Mouse (Mus musculus): Measurements from ENCODE around the gene Rbpj.
"Not testable (repeated sequence)": the region's sequence is repeated elsewhere in the genome, so short reads cannot be mapped to it uniquely, and the experiment has no call there.

Rbpj gene

GRCm38 (mm10) chr5:53516482-53516881, 50.5 kb downstream of the Rbpj start:
- DNase-seq, result no peak

DNA sequence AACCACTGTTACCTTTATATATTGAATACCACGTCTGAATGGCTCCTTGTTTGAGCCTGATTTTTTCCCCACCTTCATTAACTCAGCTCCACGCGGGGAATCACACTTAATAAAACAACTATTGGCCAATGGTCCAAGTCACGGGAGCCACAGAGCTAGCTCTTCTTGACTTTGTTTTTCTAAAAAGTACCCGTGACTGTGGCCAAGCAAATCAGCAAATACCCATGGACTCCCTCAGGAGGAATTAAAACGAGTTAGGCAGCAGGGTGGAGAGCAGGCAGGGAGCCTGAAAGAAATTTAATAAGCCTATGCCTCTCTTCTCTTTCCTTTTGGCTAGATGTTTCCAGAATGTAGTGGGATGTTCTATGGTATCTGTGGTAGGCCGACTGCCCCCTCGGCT, 51.9 kb downstream of the Rbpj start:
- DNase-seq, result no peak

- DNase-seq, result no peak
Observed at GRCm38 (mm10) chr5:53519131-53519530, 53.2 kb downstream of the Rbpj start.

- DNase-seq, result no peak
Observed at GRCm38 (mm10) chr5:53519998-53520577, 54.1 kb downstream of the Rbpj start.

- peak; percentile 72 for DNase-seq
Observed at GRCm38 (mm10) chr5:53523046-53523445, 57.1 kb downstream of the Rbpj start.

DNA sequence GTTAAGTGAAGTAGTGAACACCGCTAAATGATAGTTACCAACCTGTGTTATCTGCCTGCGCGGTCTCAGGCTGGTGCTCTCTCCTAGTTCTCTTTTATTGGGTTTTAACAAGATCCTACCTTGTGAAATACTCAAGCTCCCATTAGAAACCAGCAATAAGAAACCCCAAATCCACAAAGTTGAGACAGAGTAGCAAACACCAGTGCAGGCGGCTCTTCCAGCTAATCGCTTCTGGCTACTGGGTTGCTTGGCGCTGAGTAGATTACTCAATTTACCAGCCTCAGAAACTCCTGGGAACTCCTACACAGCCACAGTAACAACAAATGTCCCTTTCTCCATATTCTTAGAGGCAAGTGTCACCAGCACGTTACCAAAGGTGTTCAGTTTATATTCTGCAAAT, 58.2 kb downstream of the Rbpj start:
- no peak for DNase-seq

- DNase-seq, result no peak
Observed at GRCm38 (mm10) chr5:53524831-53525230, 58.9 kb downstream of the Rbpj start.

DNA sequence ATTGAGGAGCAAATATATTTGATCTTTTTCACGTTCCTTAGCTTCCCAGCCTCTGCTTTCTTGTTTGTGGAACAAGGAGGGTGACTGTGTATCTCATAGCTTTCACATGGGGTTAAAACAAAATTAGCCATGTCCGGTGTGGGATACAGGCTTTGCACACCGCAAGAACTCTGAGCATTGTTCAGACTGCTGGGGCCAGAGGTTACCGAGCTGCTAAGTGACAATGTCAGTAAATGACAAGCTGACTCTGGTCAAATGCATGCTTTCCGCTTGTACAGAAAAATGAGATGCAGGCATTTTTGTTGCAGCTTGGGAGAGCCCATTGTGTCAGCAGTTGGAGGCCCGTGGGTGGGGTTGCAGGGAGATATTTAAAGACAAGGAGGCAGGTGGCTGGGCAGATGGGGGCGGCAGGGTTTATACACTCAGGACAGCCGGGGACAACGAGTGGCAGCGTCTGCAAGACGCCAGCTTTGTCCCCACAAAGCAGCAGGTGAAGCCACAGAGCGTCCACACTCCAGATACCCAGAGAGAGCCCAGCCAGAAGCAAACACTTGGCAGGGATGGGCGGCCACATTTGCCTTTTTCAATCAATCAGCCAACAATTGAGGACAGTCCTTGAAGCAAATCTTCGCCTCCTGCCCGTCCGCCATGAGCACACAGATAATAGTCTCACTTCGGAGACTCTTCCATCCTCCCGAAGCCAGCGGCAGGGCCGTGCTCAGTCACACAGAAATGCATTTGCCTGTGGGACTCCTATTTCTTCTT, 59.5 kb downstream of the Rbpj start:
- no peak for DNase-seq

DNA sequence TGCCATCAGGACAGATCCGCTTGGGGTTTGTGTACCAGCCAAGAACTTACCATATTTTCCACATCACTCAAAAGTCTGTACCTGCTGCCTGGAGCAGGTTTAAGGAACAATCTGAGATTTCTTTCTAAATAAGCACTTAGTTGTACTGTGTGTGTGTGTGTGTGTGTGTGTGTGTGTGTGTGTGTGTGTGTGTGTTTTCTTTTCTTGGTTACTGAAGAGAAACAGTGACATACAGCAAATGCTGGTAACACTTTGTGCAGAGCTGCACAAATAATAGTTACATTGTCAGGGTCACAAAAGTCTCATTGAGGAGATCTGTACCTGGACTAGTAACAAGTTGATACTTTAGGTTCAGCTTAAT, 60.1 kb downstream of the Rbpj start:
- no peak for DNase-seq

DNA sequence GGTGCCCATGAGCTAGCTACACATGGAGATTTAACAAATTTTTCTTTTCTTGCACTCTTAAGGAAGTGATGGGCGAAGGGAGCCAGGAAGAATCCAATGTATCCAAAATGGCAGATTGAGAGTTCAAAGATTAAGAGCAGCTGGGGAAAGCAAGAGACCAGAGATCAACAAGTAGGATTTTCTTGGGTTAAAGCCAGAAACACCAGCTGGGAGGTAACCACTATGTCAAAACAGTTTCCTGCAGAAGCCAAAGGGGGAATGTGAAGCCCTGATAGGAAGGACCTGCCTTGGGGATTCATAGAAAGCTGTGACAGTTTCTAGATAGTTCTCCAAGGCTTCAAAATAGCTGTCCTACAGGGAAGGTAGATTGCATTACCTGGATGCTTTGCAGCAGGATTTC, 63.9 kb downstream of the Rbpj start:
- DNase-seq, result peak; percentile 71

DNA sequence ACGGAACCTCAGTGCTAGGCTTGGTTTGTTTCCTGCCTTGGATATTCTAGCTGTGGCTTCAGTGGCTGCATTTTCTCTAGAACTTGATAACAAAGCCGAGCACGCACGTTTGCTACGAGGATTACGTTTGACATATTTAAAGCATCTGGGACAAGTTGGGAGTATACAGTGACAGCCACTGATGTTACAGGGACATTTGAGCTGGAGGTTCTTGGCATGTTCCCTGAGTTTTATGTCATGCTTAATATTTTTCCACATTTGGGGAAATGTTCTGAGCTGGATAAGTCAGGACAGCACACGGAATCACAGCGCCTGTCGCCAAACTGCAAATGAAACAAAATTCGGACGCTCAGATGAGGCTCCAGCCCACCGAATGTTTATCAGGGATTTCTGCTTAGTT, 69.1 kb downstream of the Rbpj start:
- DNase-seq, result no peak

DNA sequence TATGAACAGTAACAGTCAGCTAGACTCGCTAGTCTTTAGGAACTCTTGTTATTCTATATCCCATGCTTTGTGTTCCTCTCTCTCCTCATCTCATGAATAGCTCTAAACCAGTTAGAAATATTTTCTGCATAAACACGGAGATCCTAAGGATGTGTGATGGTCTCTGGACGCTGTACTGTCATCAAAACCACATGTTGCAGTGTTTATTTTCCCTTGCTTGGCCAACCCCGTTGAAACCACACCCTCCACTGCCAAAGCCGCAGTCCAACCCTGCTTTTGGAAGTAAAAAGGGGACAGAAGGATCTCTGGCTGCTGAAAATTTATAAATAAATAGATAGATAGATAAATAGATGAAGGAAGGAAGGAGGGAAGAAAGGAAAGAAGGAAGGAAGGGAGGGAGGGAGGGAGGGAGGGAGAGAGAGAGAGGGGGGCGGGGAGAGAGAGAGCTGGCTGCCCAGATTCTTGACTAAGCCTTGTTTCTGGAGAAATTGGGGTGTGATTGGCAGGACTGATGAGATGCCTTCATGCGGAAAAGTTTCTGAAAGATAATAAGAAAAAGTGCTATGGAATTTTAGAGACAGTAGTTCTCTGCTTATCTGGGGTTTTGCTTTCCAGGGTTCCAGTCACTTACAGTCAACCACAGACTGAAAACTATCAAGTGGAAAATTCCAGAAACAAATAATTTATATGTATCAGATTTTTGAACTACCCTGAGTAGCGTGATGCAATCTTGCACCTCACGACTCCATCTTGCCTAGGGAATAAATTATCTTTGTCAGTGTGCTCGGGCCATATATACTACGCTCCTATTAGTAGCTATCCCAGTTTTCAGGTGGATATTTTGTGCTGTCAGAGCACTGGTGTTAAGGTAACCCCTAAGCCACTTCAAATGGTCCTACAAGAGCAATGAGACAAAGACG, 70.9 kb downstream of the Rbpj start:
- peak; percentile 19 for DNase-seq

DNA sequence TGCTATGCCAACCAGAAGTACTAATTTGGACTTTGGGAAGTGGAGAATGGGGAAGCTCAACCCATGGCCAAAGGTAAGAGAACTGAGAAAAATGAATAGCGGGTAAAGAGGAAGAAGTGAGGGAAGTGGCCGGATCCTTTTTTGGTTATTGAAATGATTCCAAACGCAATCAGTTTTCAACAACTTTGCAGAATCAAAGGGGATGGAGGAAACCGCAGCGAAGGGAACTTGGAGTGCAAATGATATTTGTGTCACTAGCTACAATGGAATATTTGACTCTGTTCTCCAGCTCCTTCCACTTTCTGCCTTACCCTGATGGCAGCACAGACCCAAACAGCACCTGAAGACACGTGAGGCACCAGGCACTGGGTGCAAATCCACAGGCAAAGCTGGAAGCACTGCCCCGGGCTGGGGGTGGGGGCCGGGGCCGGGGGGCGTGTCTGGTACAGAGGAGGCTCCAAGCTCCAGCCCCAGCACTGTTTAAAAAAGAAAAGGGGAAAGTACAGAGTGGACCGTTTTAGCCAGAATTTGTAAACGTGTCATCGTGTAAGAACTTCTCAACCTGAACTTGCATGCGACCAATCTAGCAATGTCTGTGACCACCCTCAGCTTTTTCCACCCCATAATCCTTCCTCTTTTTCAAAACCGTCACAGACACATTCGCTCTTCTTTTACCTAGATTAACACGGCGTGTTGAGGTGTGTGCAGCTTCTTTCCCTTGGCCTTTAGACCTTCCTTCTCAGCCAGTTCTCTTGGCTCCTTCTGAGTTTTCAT, 74.1 kb downstream of the Rbpj start:
- DNase-seq, result peak; percentile 45

GRCm38 (mm10) chr5:53542073-53542472, 76.1 kb downstream of the Rbpj start:
- no peak for DNase-seq

DNA sequence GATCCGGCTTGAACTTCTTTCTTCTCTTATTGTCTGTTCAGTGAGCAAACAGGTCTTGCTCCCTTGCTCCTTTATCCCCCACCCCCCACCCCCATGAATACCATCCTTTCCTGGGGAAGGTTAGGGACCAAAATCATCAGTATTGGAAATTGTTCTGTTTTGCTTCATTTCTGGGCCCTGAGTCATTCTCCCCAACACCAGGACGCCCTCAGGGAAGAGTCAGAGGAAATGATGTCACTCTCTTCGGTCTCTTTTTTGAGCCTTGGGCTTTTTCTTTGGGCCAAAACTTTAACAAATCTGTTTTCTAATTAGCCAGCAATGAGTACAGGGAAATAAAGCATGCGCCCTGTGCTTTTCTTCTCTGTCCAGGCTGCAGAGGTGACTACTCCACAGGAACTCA, 77.4 kb downstream of the Rbpj start:
- no peak for DNase-seq

GRCm38 (mm10) chr5:53543945-53544344, 78.0 kb downstream of the Rbpj start:
- DNase-seq, result no peak

DNA sequence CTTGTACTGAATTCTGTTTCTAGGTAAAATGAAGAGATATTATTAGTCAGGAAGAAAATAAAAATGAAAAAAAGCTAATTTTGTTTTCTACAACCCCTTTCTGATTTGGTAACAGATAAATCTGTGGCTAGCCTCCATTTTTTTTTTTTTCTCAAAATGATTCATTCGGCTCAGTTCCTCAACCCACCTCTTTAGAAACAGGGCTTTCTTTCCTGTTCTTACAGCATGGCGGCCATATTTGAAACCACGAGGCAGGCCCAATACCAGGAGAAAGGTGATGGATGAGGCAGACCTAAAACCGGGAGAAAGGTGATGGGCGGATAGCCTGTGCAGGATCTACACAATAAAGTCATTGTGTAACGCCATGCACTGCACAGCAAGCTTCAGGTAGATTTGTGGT, 80.5 kb downstream of the Rbpj start:
- no peak for DNase-seq

GRCm38 (mm10) chr5:53546979-53547472, 81.1 kb downstream of the Rbpj start:
- peak; percentile 65 for DNase-seq

DNA sequence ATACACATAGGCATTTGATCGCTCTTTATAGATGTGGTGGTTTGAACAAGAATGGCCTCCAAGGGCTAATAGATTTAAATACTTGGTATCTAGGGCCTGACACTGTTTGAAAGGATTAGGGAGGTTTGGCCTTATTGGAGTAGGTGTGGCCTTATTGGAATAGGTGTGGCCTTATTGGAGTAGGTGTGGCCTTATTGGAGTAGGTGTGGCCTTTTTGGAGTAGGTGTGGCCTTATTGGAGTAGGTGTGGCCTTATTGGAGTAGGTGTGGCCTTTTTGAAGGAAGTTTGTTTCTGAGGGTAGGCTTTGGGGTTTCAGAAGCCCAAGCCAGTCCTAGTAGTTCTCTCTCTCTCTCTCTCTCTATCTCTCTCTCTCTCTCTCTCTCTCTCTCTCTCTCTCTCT, 84.4 kb downstream of the Rbpj start:
- not testable (repeated sequence) for DNase-seq

DNA sequence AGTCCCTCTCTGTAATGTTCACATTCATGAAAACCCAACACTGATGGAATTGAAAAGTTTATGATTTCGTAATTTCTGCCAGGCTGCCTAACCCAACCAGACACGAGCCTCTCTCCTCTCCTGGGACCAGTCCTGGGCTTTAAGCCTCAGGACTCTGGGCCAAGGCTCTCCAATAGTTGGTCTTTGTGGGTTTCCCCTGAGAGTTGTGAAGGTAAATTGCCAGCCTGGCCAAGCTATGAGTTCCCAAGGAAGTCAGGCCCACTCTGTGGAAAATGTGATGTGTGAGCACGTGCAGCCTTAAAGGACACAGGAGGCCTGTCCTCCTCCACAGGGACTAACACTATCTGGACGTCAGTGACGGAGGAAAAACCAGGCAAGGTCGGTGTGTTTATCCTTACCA, 85.4 kb downstream of the Rbpj start:
- DNase-seq, result no peak

DNA sequence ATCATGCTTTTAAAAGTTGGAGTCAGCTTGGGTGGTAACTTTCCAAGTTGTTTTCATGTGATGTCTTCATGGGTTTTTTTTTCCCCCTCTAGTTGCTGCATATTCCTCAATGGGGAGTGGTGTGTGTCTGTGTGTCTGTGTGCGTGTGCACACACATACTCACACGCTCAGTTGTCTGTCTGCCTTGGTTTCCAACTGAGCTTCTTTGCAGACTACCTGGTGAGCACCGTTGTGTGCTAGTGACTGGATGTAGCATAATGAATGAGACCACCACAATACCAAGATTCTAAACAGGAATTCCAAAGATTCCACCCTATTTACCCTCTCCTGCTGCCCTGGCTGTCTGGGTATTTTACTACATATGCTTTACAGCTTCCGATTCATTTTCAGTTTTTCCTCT, 86.0 kb downstream of the Rbpj start:
- DNase-seq, result no peak

GRCm38 (mm10) chr5:53553281-53553680, 87.3 kb downstream of the Rbpj start:
- DNase-seq, result no peak

- no peak for DNase-seq
Observed at GRCm38 (mm10) chr5:53554180-53554579, 88.2 kb downstream of the Rbpj start.

All from lung, postnatal 36 days (tissue).